Mouse (Mus musculus) stomach, embryonic 14.5 days (tissue): Measurements from ENCODE around the gene Ube2j2. TPM values are rescaled to one million over a fixed set of nuclear protein-coding genes. Genes with fewer than 3 reads are reported as not detected.

Source experiments
- ATAC-seq: fragments of 200-750 bp; cut with Nextera tagmentation; 2 replicates; pipeline ENCODE4 v1.8.0; 2017; ENCODE audit warnings: low read depth, moderate TSS enrichment; ENCODE audit not compliant: insufficient number of reproducible peaks, insufficient read depth, low FRiP score
- H3K27ac ChIP-seq: fragments of 300-500 bp; sonication (generic); 2 replicates; pipeline ENCODE4 v1.5.1; 2014; ENCODE audit warnings: mild to moderate bottlenecking, low read length, moderate library complexity, mixed read lengths
- H3K27me3 ChIP-seq: fragments of 300-500 bp; sonication (generic); 2 replicates; pipeline ENCODE4 v1.6.1; 2014; ENCODE audit warnings: low read length, control low read depth, mixed read lengths; ENCODE audit not compliant: control insufficient read depth, insufficient read depth
- H3K36me3 ChIP-seq: fragments of 300-500 bp; sonication (generic); 2 replicates; pipeline ENCODE4 v1.6.1; 2014; ENCODE audit warnings: mild to moderate bottlenecking, control low read depth, low read length, moderate library complexity, mixed read lengths; ENCODE audit not compliant: control insufficient read depth, insufficient read depth
- H3K4me1 ChIP-seq: fragments of 300-500 bp; sonication (generic); 2 replicates; pipeline ENCODE4 v1.6.1; 2014; ENCODE audit warnings: low read length, control low read depth, mixed read lengths; ENCODE audit not compliant: control insufficient read depth, insufficient read depth
- H3K4me2 ChIP-seq: fragments of 300-500 bp; sonication (generic); replicated peaks from 2 replicates; pipeline ENCODE4 v1.6.1; 2014; ENCODE audit warnings: low read depth, low read length, control low read depth
- H3K4me3 ChIP-seq: fragments of 300-500 bp; sonication (generic); 2 replicates; pipeline ENCODE4 v1.5.1; 2014; ENCODE audit warnings: low read depth, low read length, control low read depth
- H3K9ac ChIP-seq: fragments of 300-500 bp; sonication (generic); replicated peaks from 2 replicates; pipeline ENCODE4 v1.6.1; 2014; ENCODE audit warnings: low read depth, mild to moderate bottlenecking, control low read depth, low read length, moderate library complexity, mixed read lengths
- H3K9me3 ChIP-seq: fragments of 300-500 bp; sonication (generic); 2 replicates; pipeline ENCODE4 v1.6.1; 2016; ENCODE audit warnings: low read depth, low read length, control low read depth; ENCODE audit not compliant: control insufficient read depth
- WGBS: fragments of 180-500 bp; shearing (Covaris S2); extraction: QIAGEN DNeasy Blood & Tissue Kit; methylation state at CpG from one replicate; pipeline ENCODE4 v1.1.7; 2014; 5-methylcytosine and 5-hydroxymethylcytosine counted together
- polyA plus RNA-seq: library from polyadenylated mRNA; unstranded; fragments of >200 nt; fragmentation: Nextera tagmentation; extraction: Ambion mirVana; gene quantifications from 2 replicates; pipeline ENCODE4 v1.2.1, GENCODE M21; 2014

Ube2j2 gene
- polyA plus RNA-seq, 1 experiment from 2014 or later: 107 TPM

DNA sequence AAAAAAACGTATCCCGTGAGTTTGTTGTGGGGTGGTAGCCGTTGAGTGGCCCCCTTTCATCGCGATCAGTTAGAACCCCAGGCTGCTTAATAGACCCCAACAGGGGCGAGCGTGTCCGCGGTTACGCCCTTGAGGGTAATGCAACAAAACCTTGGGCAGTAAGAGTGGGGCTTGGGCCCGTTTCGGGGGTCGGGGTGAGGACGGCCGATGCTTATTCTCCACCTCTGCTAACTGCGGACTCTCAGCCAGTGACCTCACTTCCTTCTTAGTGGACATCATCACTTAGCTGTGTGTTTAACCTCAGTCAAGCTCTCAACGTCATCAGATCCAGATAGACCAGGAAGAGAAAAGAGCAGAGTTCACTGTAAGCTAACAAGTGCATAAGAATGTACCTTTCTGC is 640 bp downstream of the Ube2j2 start:
- ATAC-seq: no peak
- Histone ChIP-seq H3K4me2 (peak overlapping the region; percentile 80), H3K36me3 (peaks cover 19% of the 10 kb centered on the region), H3K9ac (peak overlapping the region; percentile 92), H3K27me3 (no peaks in the 10 kb centered on the region), H3K9me3 (no peaks in the 10 kb centered on the region), H3K27ac (no peak overlapping the region; the same call in 1 of the 2 replicates), H3K4me1 (peaks cover 12% of the 10 kb centered on the region), H3K4me3 (peak overlapping the region; percentile 96)
- WGBS: 1% methylated on average over 17 of the region's 17 CpGs

DNA sequence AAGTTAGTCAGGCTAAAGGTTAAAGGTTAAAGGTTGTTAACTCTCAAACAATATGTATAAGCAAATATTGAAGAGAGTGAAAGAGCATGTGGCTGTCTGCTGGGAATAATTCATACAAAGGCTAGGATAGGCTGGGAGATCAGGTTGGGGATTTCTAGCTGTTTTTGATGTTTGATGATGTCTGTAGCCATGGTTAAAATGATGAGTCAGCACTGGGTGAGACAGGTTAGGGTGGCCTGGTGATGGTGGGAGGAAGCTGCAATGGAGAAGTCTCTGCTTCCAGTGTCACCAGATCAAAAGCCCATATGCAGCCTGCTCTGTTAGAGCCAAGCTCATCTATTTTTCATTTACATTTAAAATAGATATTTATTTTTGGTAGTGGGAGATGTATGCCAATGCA is 3.5 kb downstream of the Ube2j2 start:
- H3K4me1 ChIP-seq: peaks cover 12% of the 10 kb centered on the region
- no peaks in the 10 kb centered on the region for H3K27me3 ChIP-seq
- H3K9ac ChIP-seq: no peak overlapping the region
- H3K4me3 ChIP-seq: no peak overlapping the region
- no peak for ATAC-seq
- no peaks in the 10 kb centered on the region for H3K9me3 ChIP-seq
- H3K27ac ChIP-seq: no peak overlapping the region
- H3K4me2 ChIP-seq: no peak overlapping the region
- peaks cover 46% of the 10 kb centered on the region for H3K36me3 ChIP-seq

DNA sequence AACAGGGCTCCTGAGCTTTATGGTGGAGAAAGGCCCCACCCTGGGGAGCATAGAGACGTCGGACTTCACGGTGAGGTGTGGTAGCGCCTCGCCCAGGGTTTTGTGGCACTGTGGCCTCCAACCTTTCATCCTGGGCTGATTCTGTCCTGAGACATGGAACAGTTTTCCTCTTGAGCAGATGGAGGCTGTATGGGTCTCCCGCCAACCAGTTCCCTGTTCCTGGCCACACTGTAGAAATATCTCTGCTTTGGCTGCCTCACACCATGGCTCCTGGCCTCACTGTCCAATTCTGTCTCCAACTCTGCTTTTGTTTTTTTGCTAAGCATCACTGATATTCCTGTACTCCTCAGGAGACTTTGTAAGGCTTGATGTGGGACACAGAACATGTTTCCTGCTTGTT is 11.9 kb downstream of the Ube2j2 start:
- Histone ChIP-seq H3K36me3 (peaks cover 54% of the 10 kb centered on the region), H3K4me2 (no peak overlapping the region), H3K4me3 (no peak overlapping the region), H3K4me1 (no peaks in the 10 kb centered on the region), H3K27ac (no peak overlapping the region), H3K9me3 (no peaks in the 10 kb centered on the region), H3K9ac (no peak overlapping the region), H3K27me3 (no peaks in the 10 kb centered on the region)
- ATAC-seq: no peak
- WGBS: 89% methylated on average over 6 of the region's 6 CpGs

DNA sequence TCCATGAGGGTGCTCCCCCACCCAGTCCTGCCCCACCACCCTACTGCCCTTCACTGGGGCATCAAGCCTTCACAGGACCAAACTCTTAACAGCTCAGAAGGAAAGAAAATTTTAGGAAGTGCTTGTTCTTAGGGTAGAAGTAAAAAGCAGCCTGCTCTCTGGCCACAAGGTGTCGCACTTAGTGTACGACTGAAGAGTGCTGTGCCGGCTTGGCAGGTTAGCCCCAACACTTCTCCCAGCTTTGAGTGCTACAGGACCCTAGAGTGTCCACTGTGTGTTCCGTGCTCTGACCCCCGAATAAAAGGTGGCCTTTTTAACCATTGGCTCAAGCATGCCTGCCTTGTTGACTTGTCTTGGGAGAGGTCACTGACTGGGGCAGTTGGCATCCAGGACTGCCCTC is 15.6 kb downstream of the Ube2j2 start:
- H3K4me1 ChIP-seq: peaks cover 4% of the 10 kb centered on the region; the same call in 1 of the 2 replicates
- peak; percentile 43; the same call in 1 of the 2 replicates for ATAC-seq
- no peak overlapping the region for H3K4me3 ChIP-seq
- no peak overlapping the region for H3K4me2 ChIP-seq
- H3K9ac ChIP-seq: no peak overlapping the region
- no peaks in the 10 kb centered on the region for H3K27me3 ChIP-seq
- peaks cover 27% of the 10 kb centered on the region for H3K36me3 ChIP-seq
- H3K9me3 ChIP-seq: no peaks in the 10 kb centered on the region
- 2% methylated on average over 5 of the region's 5 CpGs for WGBS
- H3K27ac ChIP-seq: no peak overlapping the region

DNA sequence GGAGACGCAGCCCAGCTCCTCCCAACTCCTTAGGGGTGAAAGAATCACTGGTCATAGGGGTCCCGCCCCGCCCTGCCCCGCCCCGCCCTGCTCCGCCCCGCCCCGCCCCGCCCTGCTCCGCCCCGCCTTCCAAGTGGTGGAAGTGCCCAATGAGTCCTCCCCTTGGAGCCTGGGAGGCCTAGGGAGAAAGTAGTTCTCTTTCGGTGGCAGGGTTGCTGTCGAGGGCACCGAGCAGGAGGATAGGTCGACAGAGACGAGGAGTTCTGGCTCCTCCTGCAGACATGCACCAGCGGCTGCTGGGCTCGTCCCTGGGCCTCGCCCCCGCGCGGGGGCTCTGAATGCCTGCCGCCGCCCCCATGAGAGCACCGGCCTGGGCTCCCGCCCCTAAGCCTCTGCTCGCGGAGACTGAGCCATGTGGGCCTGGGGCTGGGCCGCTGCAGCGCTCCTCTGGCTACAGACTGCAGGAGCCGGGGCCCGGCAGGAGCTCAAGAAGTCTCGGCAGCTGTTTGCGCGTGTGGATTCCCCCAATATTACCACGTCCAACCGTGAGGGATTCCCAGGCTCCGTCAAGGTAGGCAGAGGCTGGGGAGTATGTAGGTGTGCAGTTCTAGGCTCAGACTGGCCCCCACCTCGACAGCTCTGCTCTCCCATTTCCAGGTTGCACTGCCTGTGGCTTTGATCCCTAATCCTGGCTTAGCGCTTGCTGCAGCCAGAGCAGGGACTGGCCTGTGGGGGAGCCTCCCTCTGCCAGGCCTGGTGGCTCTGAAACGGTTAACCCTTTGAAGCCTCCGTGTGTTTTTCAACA is 18.7 kb downstream of the Ube2j2 start, which contains the start of gene C1qtnf12:
Gene C1qtnf12 (plus strand): TSS at position 152 of the 805 bp plus-strand sequence.
- ATAC-seq: peak; percentile 82
- Histone ChIP-seq H3K4me3 (peak within 1 kb of the TSS; percentile 40), H3K36me3 (peaks cover 20% of the 10 kb centered on the region), H3K9me3 (no peaks in the 10 kb centered on the region), H3K4me1 (peaks cover 4% of the 10 kb centered on the region; the same call in 1 of the 2 replicates), H3K27me3 (no peaks in the 10 kb centered on the region), H3K4me2 (peak within 1 kb of the TSS; percentile 68), H3K9ac (peak within 1 kb of the TSS; percentile 54), H3K27ac (no peak within 1 kb of the TSS)
- WGBS: under 1% methylated on average over 36 of the region's 42 CpGs

DNA sequence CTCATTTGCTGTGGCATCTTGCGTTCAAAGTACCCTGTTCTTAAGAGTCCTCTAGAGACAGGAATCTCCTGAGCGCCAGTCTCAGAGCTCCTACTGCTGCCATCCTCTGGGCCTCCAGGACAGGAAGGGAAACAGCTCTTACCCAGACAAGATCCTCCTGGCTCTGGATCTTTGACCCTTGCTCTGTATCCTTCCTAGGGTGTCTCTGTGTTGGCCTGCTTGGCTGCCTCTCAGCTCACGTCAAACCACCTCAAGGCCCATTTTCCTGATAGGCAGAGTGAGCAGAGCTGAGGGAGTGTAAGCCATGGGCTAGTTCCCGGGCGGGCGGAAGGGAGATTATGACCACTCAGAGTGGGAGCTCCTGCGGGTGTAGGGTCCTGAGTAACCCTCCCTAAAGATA is 19.5 kb downstream of the Ube2j2 start:
- H3K9ac ChIP-seq: no peak overlapping the region
- no peak for ATAC-seq
- H3K27ac ChIP-seq: no peak overlapping the region
- H3K36me3 ChIP-seq: peaks cover 14% of the 10 kb centered on the region
- peak overlapping the region; percentile 68 for H3K4me2 ChIP-seq
- H3K4me1 ChIP-seq: peaks cover 4% of the 10 kb centered on the region; the same call in 1 of the 2 replicates
- H3K4me3 ChIP-seq: peak overlapping the region; percentile 40
- H3K27me3 ChIP-seq: no peaks in the 10 kb centered on the region
- 62% methylated on average over 7 of the region's 7 CpGs for WGBS
- no peaks in the 10 kb centered on the region for H3K9me3 ChIP-seq

DNA sequence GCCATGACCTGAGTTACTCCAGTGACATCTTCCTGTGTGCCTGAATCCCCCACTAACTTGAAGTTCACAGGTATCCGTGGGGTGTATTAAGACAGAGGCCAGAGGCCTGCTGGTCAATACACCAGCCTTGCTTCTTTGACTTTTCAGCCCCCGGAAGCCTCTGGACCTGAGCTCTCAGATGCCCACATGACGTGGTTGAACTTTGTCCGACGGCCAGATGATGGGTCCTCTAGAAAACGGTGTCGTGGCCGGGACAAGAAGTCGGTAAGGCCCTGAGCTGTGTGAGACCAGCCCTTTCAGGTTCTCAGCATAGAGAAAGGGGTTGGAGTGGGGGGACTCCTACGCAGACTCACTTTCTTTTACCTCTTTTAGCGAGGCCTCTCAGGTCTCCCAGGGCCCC is 20.8 kb downstream of the Ube2j2 start:
- no peaks in the 10 kb centered on the region for H3K9me3 ChIP-seq
- H3K4me2 ChIP-seq: no peak overlapping the region
- WGBS: 91% methylated on average over 11 of the region's 11 CpGs
- no peak overlapping the region for H3K9ac ChIP-seq
- no peak overlapping the region for H3K27ac ChIP-seq
- ATAC-seq: no peak
- H3K36me3 ChIP-seq: peaks cover 11% of the 10 kb centered on the region
- H3K4me1 ChIP-seq: peaks cover 7% of the 10 kb centered on the region
- H3K4me3 ChIP-seq: no peak overlapping the region
- H3K27me3 ChIP-seq: no peaks in the 10 kb centered on the region

DNA sequence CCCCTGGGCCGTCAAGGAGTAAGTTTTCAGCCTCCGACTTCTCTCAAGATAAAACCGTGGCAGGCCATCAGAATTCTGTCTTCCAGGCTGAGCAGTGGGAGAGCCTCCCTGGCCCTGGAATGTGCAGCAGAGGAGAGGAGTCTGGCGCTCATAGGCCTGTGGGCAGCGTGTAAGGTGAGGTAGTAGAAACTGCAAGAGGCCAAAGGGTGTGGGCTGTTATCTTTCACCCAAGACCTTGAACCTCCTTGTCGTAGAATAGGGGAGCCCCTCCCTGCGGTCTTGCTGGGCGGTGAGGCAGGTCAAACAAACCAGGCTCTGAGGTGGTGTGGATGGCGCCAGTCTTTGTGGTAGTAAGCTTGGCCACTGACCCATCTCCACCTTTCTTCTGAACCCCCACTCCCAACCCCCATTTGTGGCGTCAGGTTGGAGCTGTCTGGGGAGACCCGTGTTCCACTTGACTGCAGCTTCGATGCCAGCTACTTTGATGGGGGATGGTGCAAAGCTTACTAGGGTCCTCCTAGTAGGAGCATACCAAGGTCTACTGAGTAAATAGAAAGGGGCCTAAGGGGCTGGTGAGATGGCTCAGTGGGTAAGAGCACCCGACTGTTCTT is 25.5 kb downstream of the Ube2j2 start:
- H3K4me3 ChIP-seq: no peak overlapping the region
- H3K9ac ChIP-seq: no peak overlapping the region
- H3K4me1 ChIP-seq: peaks cover 3% of the 10 kb centered on the region; the same call in 1 of the 2 replicates
- no peak overlapping the region for H3K4me2 ChIP-seq
- H3K9me3 ChIP-seq: no peaks in the 10 kb centered on the region
- no peak overlapping the region for H3K27ac ChIP-seq
- 75% methylated on average over 13 of the region's 13 CpGs for WGBS
- peaks cover 11% of the 10 kb centered on the region for H3K36me3 ChIP-seq
- ATAC-seq: no peak
- H3K27me3 ChIP-seq: no peaks in the 10 kb centered on the region
